Mouse (Mus musculus) liver, postnatal 0 days (tissue): Measurements from ENCODE around the gene Nr2f6.

Experiments
- CTCF ChIP-seq: sonication (generic); IDR thresholded peaks from 2 replicates; pipeline ENCODE4 v1.5.1; 2016; ENCODE audit warnings: antibody characterized with exemption, low read depth
- EP300 ChIP-seq: IDR thresholded peaks from 2 replicates; pipeline ENCODE4 v1.6.1; 2016; ENCODE audit warnings: antibody characterized with exemption, low read depth, mild to moderate bottlenecking

DNA sequence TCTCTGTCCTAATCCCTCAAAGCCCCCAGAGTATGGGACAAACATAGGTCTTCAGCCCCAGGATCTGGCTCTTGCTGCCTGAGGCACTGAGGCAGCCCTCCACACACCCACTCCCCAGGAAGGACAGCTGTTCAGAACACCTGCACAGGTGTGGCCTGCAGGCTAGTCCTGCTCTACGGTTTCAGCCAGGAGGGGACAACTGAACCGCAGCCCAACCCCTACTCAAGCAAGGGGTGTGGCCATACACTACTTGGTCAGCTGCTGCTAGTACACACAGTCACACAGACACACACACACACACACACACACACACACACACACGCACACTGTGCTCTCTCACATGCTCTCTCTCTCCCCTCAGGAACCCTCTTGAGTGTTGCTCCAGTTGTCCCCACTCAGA lies 2.1 kb upstream of the Nr2f6 start:
- no peak for TF ChIP-seq CTCF
- TF ChIP-seq EP300: no peak
